7 mouse cellular contexts compared by ENCODE assay signal in genomic region chr4:149810372-149810771, GRCm38 (mm10). TPM values are rescaled to one million over a fixed set of nuclear protein-coding genes. Genes with fewer than 3 reads are reported as not detected.
DNase-seq lines count a peak whose midpoint lies in the region; ATAC-seq lines count a peak whose summit lies in the region.

No protein-coding gene starts in this region.

- DNase-seq in cerebellum, adult 11-12 months = peak; percentile 17
- DNase-seq in frontal cortex, postnatal 25 days (ENCODE audit: low spot score in 2 of 2) = peak; percentile 11 to 33
- peak; percentile 45 for DNase-seq in heart, postnatal 4 days
- DNase-seq in left cerebral cortex, postnatal 10 days (ENCODE audit: extremely low spot score in 1 of 2, low spot score in 2 of 2) = peak; percentile 27 to 71
- DNase-seq in spleen, postnatal 10 days (ENCODE audit: low spot score in 2 of 2) = peak; percentile 52 to 59
- peak; percentile 30 for DNase-seq in thymus, postnatal 25 days

- intact Hi-C loops in left cerebral cortex, postnatal 10 days (cut with DNase I) = loop anchor here (5.0 kb wide), 1 partner anchor 287 kb away; no protein-coding TSS in a partner anchor

- 0 out of 2 replicates have a peak, but pooled peaks have one; percentile 27 for ATAC-seq in monocyte, adult 5-6 weeks (replicated peaks; ENCODE audit: insufficient number of reproducible peaks, low FRiP score, low TSS enrichment, poor library complexity, severe bottlenecking)

RNA-seq across cellular contexts. Expression of gene Slc25a33, which starts 36.3 kb away (rescaled TPM):
- 1 to 10 TPM; 8.8 to 9.5 TPM for total RNA-seq in heart, postnatal 4 days (2021)
- total RNA-seq in left cerebral cortex, postnatal 10 days (2021) = 10 to 100 TPM; 29.2 to 32.7 TPM
- total RNA-seq in monocyte, adult 5-6 weeks (2017) = 9.8 to 16.9 TPM (median 13.1 TPM) in 3 replicates

Comparison
In these comparisons a context has a peak if more than half of its experiments do, and no peak if none do; other contexts are left out.
1. Peak in every context shown above with its lines: DNase-seq and ATAC-seq.